Mouse (Mus musculus) kidney, adult 2 months (tissue): ENCODE data around the gene March2. TPM values are rescaled to one million over a fixed set of nuclear protein-coding genes. Genes with fewer than 3 reads are reported as not detected.
A peak's percentile ranks its signal among the peaks of the same experiment; 100 is the strongest.

Source experiments
- DNase-seq: peaks from one replicate; pipeline ENCODE4 v3.0.0; 2021
- H3K27ac ChIP-seq: fragments of 200-500 bp; 2 replicates; pipeline ENCODE4 v1.5.1; 2012; ENCODE audit warnings: low read depth, low read length, control low read depth, inconsistent platforms; ENCODE audit not compliant: insufficient read depth
- H3K27me3 ChIP-seq: fragments of 200-500 bp; replicated peaks from 2 replicates; pipeline ENCODE4 v1.6.1; 2012; ENCODE audit warnings: mild to moderate bottlenecking, moderate library complexity, low read length, inconsistent platforms; ENCODE audit not compliant: control insufficient read depth, insufficient read depth
- H3K36me3 ChIP-seq: fragments of 200-500 bp; 2 replicates; pipeline ENCODE4 v1.6.1; 2012; ENCODE audit warnings: mild to moderate bottlenecking, moderate library complexity, low read length, inconsistent platforms; ENCODE audit not compliant: control insufficient read depth, insufficient read depth
- H3K4me1 ChIP-seq: fragments of 200-500 bp; 2 replicates; pipeline ENCODE4 v1.6.1; 2011; ENCODE audit warnings: low read length; ENCODE audit not compliant: control insufficient read depth, insufficient read depth
- H3K4me3 ChIP-seq: fragments of 200-500 bp; 2 replicates; pipeline ENCODE4 v1.5.1; 2011; ENCODE audit warnings: mild to moderate bottlenecking, low read depth, low read length, control low read depth; ENCODE audit not compliant: insufficient read depth
- CTCF ChIP-seq: fragments of 200-500 bp; conservative IDR thresholded peaks from 2 replicates; pipeline ENCODE4 v1.5.1; 2011; ENCODE audit warnings: low read depth, mild to moderate bottlenecking, control low read depth, low read length, moderate library complexity, mixed read lengths; ENCODE audit not compliant: insufficient read depth, insufficient read length
- POLR2A ChIP-seq: fragments of 200-500 bp; IDR thresholded peaks from one replicate; pipeline ENCODE4 v1.6.1; 2011; ENCODE audit warnings: low read depth, low read length, control low read depth
- WGBS: fragments of 180-500 bp; shearing (Covaris S2); methylation state at CpG from one replicate; pipeline ENCODE4 v1.1.7; 2018; 5-methylcytosine and 5-hydroxymethylcytosine counted together
- polyA plus RNA-seq: library from polyadenylated mRNA; depleted of rRNA; stranded (reverse); fragments of >200 nt; gene quantifications from 2 replicates; pipeline ENCODE4 v1.2.3, GENCODE M21; 2012

Gene March2
- polyA plus RNA-seq, 1 experiment, result 95.8 TPM

GRCm38 (mm10) chr17:33717982-33718381, 488 bp downstream of the March2 start:
- H3K4me3 ChIP-seq, result peak overlapping the region; percentile 88
- 4% methylated on average over 8 of the region's 8 CpGs for WGBS
- H3K36me3 ChIP-seq, result no peaks in the 10 kb centered on the region
- peak; percentile 60 for DNase-seq
- H3K27me3 ChIP-seq, result no peaks in the 10 kb centered on the region
- peak overlapping the region; percentile 37 for H3K27ac ChIP-seq
- TF ChIP-seq CTCF (no peak), POLR2A (no peak)
- H3K4me1 ChIP-seq, result no peaks in the 10 kb centered on the region; the same call in 1 of the 2 replicates

- no peak overlapping the region for H3K27ac ChIP-seq
- TF ChIP-seq CTCF (no peak), POLR2A (no peak)
- no peaks in the 10 kb centered on the region for H3K27me3 ChIP-seq
- no peaks in the 10 kb centered on the region for H3K36me3 ChIP-seq
- no peak overlapping the region for H3K4me3 ChIP-seq
- DNase-seq, result no peak
- 100% methylated on average over 1 of the region's 1 CpGs for WGBS
- H3K4me1 ChIP-seq, result no peaks in the 10 kb centered on the region; the same call in 1 of the 2 replicates
Measured at GRCm38 (mm10) chr17:33717246-33717645, 1.2 kb downstream of the March2 start.

- no peak for DNase-seq
- H3K27ac ChIP-seq, result no peak overlapping the region
- 92% methylated on average over 1 of the region's 1 CpGs for WGBS
- H3K4me3 ChIP-seq, result no peak overlapping the region
- TF ChIP-seq POLR2A (no peak), CTCF (no peak)
- no peaks in the 10 kb centered on the region for H3K36me3 ChIP-seq
- no peaks in the 10 kb centered on the region for H3K27me3 ChIP-seq
- no peaks in the 10 kb centered on the region; the same call in 1 of the 2 replicates for H3K4me1 ChIP-seq
Measured at GRCm38 (mm10) chr17:33714779-33715178, 3.7 kb downstream of the March2 start.

DNA sequence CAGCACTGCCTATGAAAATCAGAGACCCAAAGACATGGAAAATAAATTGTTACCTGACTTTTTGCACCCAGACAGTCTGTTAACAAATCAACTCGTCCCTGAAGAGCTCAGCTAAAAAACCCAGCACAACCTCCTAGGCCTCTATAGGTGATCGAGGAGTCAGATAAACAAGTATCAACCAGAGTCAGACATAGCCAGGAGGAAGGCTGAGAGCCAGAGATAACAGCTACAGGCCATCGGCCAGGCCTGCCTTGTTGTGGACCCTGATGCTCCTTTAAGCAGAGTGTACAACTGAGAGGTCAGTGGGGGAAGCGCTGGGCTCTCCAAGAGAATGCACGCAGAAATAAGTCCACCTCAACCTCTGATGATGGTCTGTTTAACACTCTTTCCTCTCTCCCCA, 5.2 kb downstream of the March2 start:
- no peak for DNase-seq
- no peak overlapping the region for H3K4me3 ChIP-seq
- H3K27me3 ChIP-seq, result no peaks in the 10 kb centered on the region
- H3K36me3 ChIP-seq, result peaks cover 4% of the 10 kb centered on the region
- no peak for TF ChIP-seq CTCF
- no peak for TF ChIP-seq POLR2A
- no peaks in the 10 kb centered on the region; the same call in 1 of the 2 replicates for H3K4me1 ChIP-seq
- no peak overlapping the region for H3K27ac ChIP-seq
- 78% methylated on average over 5 of the region's 5 CpGs for WGBS

DNA sequence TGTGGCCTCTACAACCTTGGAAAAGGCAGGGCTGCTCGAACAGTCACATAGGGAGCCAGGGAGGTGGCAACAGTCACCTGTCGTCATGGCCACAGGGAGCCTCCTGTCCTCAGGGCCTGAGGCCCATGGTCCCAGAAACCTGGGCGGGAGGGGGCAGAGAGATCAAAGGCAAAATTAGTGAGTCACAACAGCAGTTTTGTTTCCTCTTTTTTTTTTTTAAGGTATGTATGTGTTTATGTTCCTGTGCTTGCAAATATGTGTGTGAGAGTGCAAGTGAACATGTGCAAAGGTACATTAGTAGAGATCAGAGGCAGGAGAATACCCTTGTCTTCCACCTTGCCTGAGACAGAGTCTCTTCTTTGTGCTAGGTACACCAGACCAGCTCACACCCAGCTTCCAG, 8.6 kb downstream of the March2 start:
- 80% methylated on average over 3 of the region's 3 CpGs for WGBS
- H3K27me3 ChIP-seq, result no peaks in the 10 kb centered on the region
- peaks cover 7% of the 10 kb centered on the region for H3K36me3 ChIP-seq
- no peak overlapping the region for H3K4me3 ChIP-seq
- TF ChIP-seq CTCF, result no peak
- TF ChIP-seq POLR2A, result no peak
- DNase-seq, result no peak
- no peak overlapping the region for H3K27ac ChIP-seq
- no peaks in the 10 kb centered on the region for H3K4me1 ChIP-seq

DNA sequence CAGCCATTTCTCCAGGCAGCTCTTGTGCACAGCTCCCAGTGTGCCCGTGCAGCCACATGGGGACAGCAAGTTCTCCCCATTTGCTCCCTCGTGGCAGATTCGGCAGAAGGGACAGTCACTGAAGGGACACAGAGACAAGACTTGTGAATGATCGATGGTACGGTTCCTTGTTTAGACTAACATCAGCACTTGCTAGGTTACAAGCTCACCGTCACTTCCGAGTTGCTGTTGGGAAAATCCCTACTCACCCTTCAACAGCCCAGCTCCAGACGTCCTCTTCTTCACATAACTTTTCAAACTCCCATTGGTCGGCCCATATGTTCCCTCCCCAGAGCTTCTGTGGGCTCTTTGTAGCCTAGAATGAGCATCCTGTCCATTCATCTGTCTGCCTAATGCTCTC, 15.4 kb downstream of the March2 start:
- Histone ChIP-seq H3K27ac (no peak overlapping the region), H3K27me3 (no peaks in the 10 kb centered on the region), H3K4me3 (no peak overlapping the region), H3K36me3 (peaks cover 5% of the 10 kb centered on the region), H3K4me1 (no peaks in the 10 kb centered on the region)
- DNase-seq, result no peak
- no peak for TF ChIP-seq CTCF
- no peak for TF ChIP-seq POLR2A
- 91% methylated on average over 9 of the region's 9 CpGs for WGBS

DNA sequence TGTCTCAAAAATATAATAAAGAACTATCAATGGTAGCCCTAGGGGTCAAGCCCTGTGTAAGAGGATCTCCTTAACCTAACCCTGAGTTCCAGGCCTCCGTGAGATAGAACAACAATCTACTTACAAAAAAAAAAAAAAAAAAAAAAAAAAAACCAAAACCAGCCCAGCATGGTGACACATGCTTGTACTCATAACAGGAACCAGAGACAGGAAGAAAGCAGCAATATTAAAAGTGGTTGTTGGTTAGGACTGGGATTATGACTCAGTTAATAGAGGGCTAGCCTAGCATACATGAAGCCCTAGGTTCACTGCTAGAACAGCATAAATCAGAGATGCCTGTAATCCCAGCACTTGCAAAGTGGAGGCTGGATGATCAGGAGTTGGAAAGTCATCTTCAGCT, 16.3 kb downstream of the March2 start:
- no peak for DNase-seq
- Histone ChIP-seq H3K4me3 (no peak overlapping the region), H3K36me3 (peaks cover 7% of the 10 kb centered on the region), H3K27ac (no peak overlapping the region), H3K4me1 (no peaks in the 10 kb centered on the region), H3K27me3 (no peaks in the 10 kb centered on the region)
- TF ChIP-seq POLR2A (no peak), CTCF (no peak)
- 60% methylated on average over 1 of the region's 1 CpGs for WGBS

- Histone ChIP-seq H3K4me3 (no peak overlapping the region), H3K36me3 (peaks cover 6% of the 10 kb centered on the region), H3K27ac (no peak overlapping the region), H3K27me3 (no peaks in the 10 kb centered on the region), H3K4me1 (no peaks in the 10 kb centered on the region)
- 93% methylated on average over 1 of the region's 1 CpGs for WGBS
- no peak for DNase-seq
- no peak for TF ChIP-seq CTCF
- TF ChIP-seq POLR2A, result no peak
Measured at GRCm38 (mm10) chr17:33695471-33695870, 23.0 kb downstream of the March2 start.
